Mouse (Mus musculus) embryonic facial prominence, embryonic 14.5 days (tissue): ENCODE measurements around the gene Esrra. TPM values are rescaled to one million over a fixed set of nuclear protein-coding genes. Genes with fewer than 3 reads are reported as not detected.

Source experiments
- ATAC-seq: fragments of 200-750 bp; cut with Nextera tagmentation; 2 replicates; pipeline ENCODE4 v1.8.0; 2017; ENCODE audit warnings: low read depth, moderate number of reproducible peaks, moderate TSS enrichment
- DNase-seq: peaks from one replicate; pipeline ENCODE4 v3.0.0-alpha.2; 2015; ENCODE audit warnings: low spot score
- H3K27ac ChIP-seq: fragments of 300-500 bp; sonication (generic); replicated peaks from 2 replicates; pipeline ENCODE4 v1.5.1; 2014; ENCODE audit warnings: low read depth, mild to moderate bottlenecking, low read length, moderate library complexity
- H3K27me3 ChIP-seq: fragments of 300-500 bp; sonication (generic); replicated peaks from 2 replicates; pipeline ENCODE4 v1.6.1; 2014; ENCODE audit warnings: low read length; ENCODE audit not compliant: control insufficient read depth, insufficient read depth
- H3K36me3 ChIP-seq: fragments of 300-500 bp; sonication (generic); 2 replicates; pipeline ENCODE4 v1.6.1; 2014; ENCODE audit warnings: low read length, mixed read lengths; ENCODE audit not compliant: control insufficient read depth, insufficient read depth
- H3K4me1 ChIP-seq: fragments of 300-500 bp; sonication (generic); 2 replicates; pipeline ENCODE4 v1.6.1; 2014; ENCODE audit warnings: antibody characterized with exemption, low read length; ENCODE audit not compliant: control insufficient read depth, insufficient read depth
- H3K4me2 ChIP-seq: fragments of 300-500 bp; sonication (generic); 2 replicates; pipeline ENCODE4 v1.6.1; 2014; ENCODE audit warnings: low read depth, mild to moderate bottlenecking, low read length, moderate library complexity, mixed read lengths
- H3K4me3 ChIP-seq: fragments of 300-500 bp; sonication (generic); 2 replicates; pipeline ENCODE4 v1.5.1; 2014; ENCODE audit warnings: low read depth, mild to moderate bottlenecking, low read length
- H3K9ac ChIP-seq: fragments of 300-500 bp; sonication (generic); 2 replicates; pipeline ENCODE4 v1.6.1; 2014; ENCODE audit warnings: low read depth, mild to moderate bottlenecking, low read length, moderate library complexity, mixed read lengths
- H3K9me3 ChIP-seq: fragments of 300-500 bp; sonication (generic); 2 replicates; pipeline ENCODE4 v1.6.1; 2016; ENCODE audit warnings: low read length; ENCODE audit not compliant: control insufficient read depth
- WGBS: fragments of 180-500 bp; shearing (Covaris S2); extraction: QIAGEN DNeasy Blood & Tissue Kit; methylation state at CpG from one replicate; pipeline ENCODE4 v1.1.7; 2014; 5-methylcytosine and 5-hydroxymethylcytosine counted together
- polyA plus RNA-seq: library from polyadenylated mRNA; unstranded; fragments of >200 nt; fragmentation: Nextera tagmentation; extraction: Ambion mirVana; gene quantifications from 2 replicates; pipeline ENCODE4 v1.2.1, GENCODE M21; 2014

Gene Esrra
- polyA plus RNA-seq, 1 experiment from 2014 or later = 4.8 TPM

- no peaks in the 10 kb centered on the region for H3K9me3 ChIP-seq
- peak overlapping the region; percentile 63; the same call in 1 of the 2 replicates for H3K4me3 ChIP-seq
- peak overlapping the region; percentile 77 for H3K9ac ChIP-seq
- WGBS = 21% methylated on average over 3 of the region's 3 CpGs
- peak overlapping the region; percentile 85 for H3K4me2 ChIP-seq
- peak; percentile 31 for DNase-seq
- H3K27ac ChIP-seq = peak overlapping the region; percentile 96
- peaks cover 41% of the 10 kb centered on the region for H3K36me3 ChIP-seq
- ATAC-seq = no peak
- H3K27me3 ChIP-seq = no peaks in the 10 kb centered on the region
- peaks cover 6% of the 10 kb centered on the region; the same call in 1 of the 2 replicates for H3K4me1 ChIP-seq
Measured at GRCm38 (mm10) chr19:6952712-6953037, 31.1 kb upstream of the Esrra start.

DNA sequence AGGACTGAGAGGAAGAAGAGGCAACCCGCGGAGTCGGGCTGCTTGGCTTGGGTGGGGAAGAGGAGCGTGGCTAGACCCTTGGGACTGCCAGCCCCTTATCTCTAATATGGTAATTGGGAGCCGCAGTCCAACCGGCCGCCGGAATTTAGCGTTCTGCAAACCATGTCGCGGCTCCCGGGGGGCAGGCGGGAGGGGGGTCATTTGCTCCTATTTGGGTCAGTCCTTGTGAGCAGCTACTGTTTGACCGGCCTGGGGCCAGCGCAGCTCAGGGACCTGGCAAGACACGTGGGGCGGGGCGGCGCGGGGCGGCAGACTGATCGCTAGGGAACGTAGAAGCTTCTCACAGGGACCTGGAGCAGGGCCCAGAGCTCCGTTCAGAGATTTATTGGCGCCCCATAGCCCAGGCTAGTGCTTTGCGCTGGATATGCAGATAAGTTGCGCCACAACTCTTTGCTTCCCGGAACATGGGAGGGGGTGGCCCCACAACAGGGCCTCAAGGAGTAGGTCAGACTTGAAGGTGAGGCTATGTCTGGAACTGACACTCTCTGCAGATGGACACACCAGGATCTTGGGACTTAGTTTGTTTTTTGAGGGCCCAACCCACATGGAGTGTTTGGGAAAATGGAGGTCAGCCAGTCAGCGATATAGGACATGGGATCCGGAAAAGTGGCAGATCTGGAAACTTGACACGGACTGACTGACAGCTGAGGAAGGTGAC is 30.5 kb upstream of the Esrra start:
- ATAC-seq (peak; percentile 20), DNase-seq (peak; percentile 48)
- Histone ChIP-seq H3K27ac (peak overlapping the region; percentile 96), H3K4me2 (peak overlapping the region; percentile 85), H3K27me3 (no peaks in the 10 kb centered on the region), H3K4me1 (peaks cover 6% of the 10 kb centered on the region; the same call in 1 of the 2 replicates), H3K9ac (peak overlapping the region; percentile 77), H3K4me3 (peak overlapping the region; percentile 63), H3K36me3 (peaks cover 36% of the 10 kb centered on the region), H3K9me3 (no peaks in the 10 kb centered on the region)
- 2% methylated on average over 27 of the region's 31 CpGs for WGBS

- Histone ChIP-seq H3K9ac (peak overlapping the region; percentile 77), H3K4me2 (peak overlapping the region; percentile 85), H3K4me1 (peaks cover 6% of the 10 kb centered on the region; the same call in 1 of the 2 replicates), H3K4me3 (peak overlapping the region; percentile 63), H3K36me3 (peaks cover 30% of the 10 kb centered on the region), H3K27ac (peak overlapping the region; percentile 96), H3K9me3 (no peaks in the 10 kb centered on the region), H3K27me3 (no peaks in the 10 kb centered on the region)
- under 1% methylated on average over 34 of the region's 35 CpGs for WGBS
- DNase-seq (peak; percentile 97), ATAC-seq (peak; percentile 86)
Measured at GRCm38 (mm10) chr19:6951381-6951968, 29.9 kb upstream of the Esrra start.

- H3K9me3 ChIP-seq = no peaks in the 10 kb centered on the region
- DNase-seq (peak; percentile 85), ATAC-seq (peak; percentile 60)
- peak overlapping the region; percentile 77 for H3K9ac ChIP-seq
- H3K4me1 ChIP-seq = peaks cover 6% of the 10 kb centered on the region; the same call in 1 of the 2 replicates
- H3K36me3 ChIP-seq = peaks cover 30% of the 10 kb centered on the region
- H3K27ac ChIP-seq = peak overlapping the region; percentile 96
- peak overlapping the region; percentile 85 for H3K4me2 ChIP-seq
- no peaks in the 10 kb centered on the region for H3K27me3 ChIP-seq
- peak overlapping the region; percentile 63 for H3K4me3 ChIP-seq
- under 1% methylated on average over 28 of the region's 28 CpGs for WGBS
Measured at GRCm38 (mm10) chr19:6950613-6951153, 29.1 kb upstream of the Esrra start.

- no peaks in the 10 kb centered on the region for H3K27me3 ChIP-seq
- H3K36me3 ChIP-seq = peaks cover 27% of the 10 kb centered on the region
- DNase-seq (no peak), ATAC-seq (no peak)
- H3K9me3 ChIP-seq = no peaks in the 10 kb centered on the region
- H3K4me1 ChIP-seq = peaks cover 6% of the 10 kb centered on the region; the same call in 1 of the 2 replicates
- 60% methylated on average over 5 of the region's 5 CpGs for WGBS
- H3K9ac ChIP-seq = peak overlapping the region; percentile 77
- peak overlapping the region; percentile 85 for H3K4me2 ChIP-seq
- H3K4me3 ChIP-seq = peak overlapping the region; percentile 63
- peak overlapping the region; percentile 96 for H3K27ac ChIP-seq
Measured at GRCm38 (mm10) chr19:6949951-6950350, 28.3 kb upstream of the Esrra start.

GRCm38 (mm10) chr19:6949532-6949931 is 27.9 kb upstream of the Esrra start:
- WGBS = 92% methylated on average over 5 of the region's 5 CpGs
- Histone ChIP-seq H3K27ac (no peak overlapping the region), H3K4me3 (no peak overlapping the region), H3K4me2 (peak overlapping the region; percentile 85), H3K9ac (no peak overlapping the region), H3K9me3 (no peaks in the 10 kb centered on the region), H3K27me3 (no peaks in the 10 kb centered on the region), H3K4me1 (peaks cover 6% of the 10 kb centered on the region; the same call in 1 of the 2 replicates), H3K36me3 (peaks cover 23% of the 10 kb centered on the region)
- DNase-seq (no peak), ATAC-seq (no peak)

DNA sequence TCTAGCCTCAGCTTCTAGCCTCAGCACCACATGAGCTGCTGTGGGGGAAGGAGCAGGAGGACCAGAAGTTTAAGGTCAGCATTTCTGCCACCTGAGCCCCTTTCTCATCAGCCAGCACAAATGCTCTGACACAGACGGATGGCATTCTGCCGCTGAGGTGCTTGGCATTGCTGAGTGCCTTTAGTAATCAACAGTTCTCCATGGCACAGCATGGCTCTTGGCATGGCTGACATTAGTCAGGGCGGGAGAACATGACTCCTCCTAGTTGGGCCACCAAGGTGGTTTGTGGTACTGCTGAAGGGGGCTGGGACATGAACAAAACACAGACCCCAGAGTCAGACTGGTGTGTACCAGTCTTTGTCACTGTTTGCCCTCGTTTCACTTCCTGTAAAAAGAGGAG is 26.6 kb upstream of the Esrra start:
- no peak for ATAC-seq
- H3K4me1 ChIP-seq = peaks cover 6% of the 10 kb centered on the region; the same call in 1 of the 2 replicates
- H3K27me3 ChIP-seq = no peaks in the 10 kb centered on the region
- no peaks in the 10 kb centered on the region for H3K9me3 ChIP-seq
- H3K36me3 ChIP-seq = peaks cover 12% of the 10 kb centered on the region; the same call in 1 of the 2 replicates
- DNase-seq = no peak
- H3K4me3 ChIP-seq = no peak overlapping the region
- no peak overlapping the region for H3K4me2 ChIP-seq
- H3K27ac ChIP-seq = no peak overlapping the region; the same call in 1 of the 2 replicates
- no peak overlapping the region for H3K9ac ChIP-seq
- 73% methylated on average over 4 of the region's 4 CpGs for WGBS

GRCm38 (mm10) chr19:6947742-6948141 is 26.1 kb upstream of the Esrra start:
- H3K9me3 ChIP-seq = no peaks in the 10 kb centered on the region
- H3K4me2 ChIP-seq = no peak overlapping the region
- H3K27me3 ChIP-seq = no peaks in the 10 kb centered on the region
- H3K9ac ChIP-seq = no peak overlapping the region
- no peak overlapping the region for H3K4me3 ChIP-seq
- ATAC-seq = no peak
- WGBS = 44% methylated on average over 4 of the region's 4 CpGs
- no peak for DNase-seq
- H3K27ac ChIP-seq = no peak overlapping the region; the same call in 1 of the 2 replicates
- H3K36me3 ChIP-seq = peaks cover 12% of the 10 kb centered on the region; the same call in 1 of the 2 replicates
- H3K4me1 ChIP-seq = peaks cover 9% of the 10 kb centered on the region
